Mouse (Mus musculus) ES-E14 (cell line): ENCODE measurements around the gene Miga2.

Experiments used
- MAFK ChIP-seq: IDR thresholded peaks from 2 replicates; pipeline ENCODE4 v1.6.1; 2014; ENCODE audit warnings: mild to moderate bottlenecking, low read depth, low read length, inconsistent platforms; ENCODE audit not compliant: insufficient read depth
- ZNF384 ChIP-seq: IDR thresholded peaks from 2 replicates; pipeline ENCODE4 v1.6.1; 2012; ENCODE audit warnings: low read depth, low read length, inconsistent platforms

DNA sequence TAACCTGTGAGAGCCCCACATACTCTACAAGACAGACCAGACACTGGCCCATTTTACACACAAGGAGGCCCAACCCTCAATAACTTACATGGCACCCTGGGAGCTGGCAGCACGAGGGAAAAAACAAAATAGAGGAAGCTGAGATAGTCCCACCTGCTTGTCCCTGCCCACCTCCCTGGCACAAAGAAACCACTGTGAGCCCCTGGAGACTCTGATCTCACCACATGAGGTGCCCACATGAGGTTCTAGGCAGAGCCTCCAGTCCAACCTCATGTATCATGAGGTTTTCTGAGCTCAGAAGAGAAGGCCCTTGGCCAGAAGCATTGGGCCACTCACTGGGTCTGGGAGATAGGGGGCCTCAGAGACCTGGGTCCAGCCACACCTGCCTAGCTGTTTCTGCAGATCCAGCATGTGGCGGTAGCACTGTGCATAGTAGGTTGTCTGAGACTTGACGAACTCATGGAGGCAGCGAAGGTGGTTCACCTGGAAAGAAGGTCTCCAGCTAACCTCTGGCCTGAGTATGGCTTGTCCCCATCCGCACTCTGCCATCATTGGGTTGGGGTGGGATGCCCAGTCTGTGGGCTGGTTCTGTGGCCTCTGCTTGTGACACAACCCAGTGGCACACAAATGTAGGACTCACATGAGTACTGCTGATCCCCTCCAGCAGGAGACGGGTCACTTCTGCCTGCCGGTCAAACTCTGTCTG, 17.9 kb upstream of the Miga2 start:
- no peak for TF ChIP-seq ZNF384
- TF ChIP-seq MAFK, result no peak
